Mouse (Mus musculus) megakaryocyte, embryonic 14.5 days (primary cell): Measurements from ENCODE around the gene Cdkl2. TPM values are rescaled to one million over a fixed set of nuclear protein-coding genes. Genes with fewer than 3 reads are reported as not detected.

ENCODE experiments used
- H3K27me3 ChIP-seq: replicated peaks from 2 replicates; pipeline ENCODE3; 2012; ENCODE audit warnings: inconsistent platforms
- H3K36me3 ChIP-seq: replicated peaks from 2 replicates; pipeline ENCODE3; 2012; ENCODE audit warnings: low read length, inconsistent platforms, mixed read lengths
- H3K4me1 ChIP-seq: 2 replicates; pipeline ENCODE4 v1.6.1; 2012; ENCODE audit warnings: inconsistent platforms
- H3K4me3 ChIP-seq: replicated peaks from 2 replicates; pipeline ENCODE3; 2012; ENCODE audit warnings: moderate library complexity, mild to moderate bottlenecking, inconsistent platforms
- H3K9me3 ChIP-seq: 2 replicates; pipeline ENCODE4 v1.6.1; 2012; ENCODE audit warnings: inconsistent platforms
- FLI1 ChIP-seq: IDR thresholded peaks from 2 replicates; pipeline ENCODE4 v1.6.1; 2012; ENCODE audit warnings: low read length, inconsistent platforms, mixed read lengths
- GATA1 ChIP-seq: IDR thresholded peaks from 3 replicates; pipeline ENCODE4 v1.6.1; 2012; ENCODE audit warnings: mixed read lengths, low read length, inconsistent platforms, borderline replicate concordance
- polyA plus RNA-seq: library from polyadenylated mRNA; stranded (reverse); fragments of >175 nt; gene quantifications from 2 replicates; pipeline ENCODE4 v1.2.3, GENCODE M21; 2012; ENCODE audit warnings: low replicate concordance; ENCODE audit not compliant: insufficient read depth

Gene Cdkl2
- polyA plus RNA-seq, 1 experiment = 0.04 TPM

GRCm38 (mm10) chr5:92076273-92076672, 32.6 kb upstream of the Cdkl2 start:
- peaks cover 21% of the 10 kb centered on the region for H3K36me3 ChIP-seq
- H3K4me1 ChIP-seq = peaks cover 61% of the 10 kb centered on the region
- no peak overlapping the region for H3K4me3 ChIP-seq
- no peaks in the 10 kb centered on the region for H3K9me3 ChIP-seq
- H3K27me3 ChIP-seq = no peaks in the 10 kb centered on the region
- no peak for TF ChIP-seq FLI1

GRCm38 (mm10) chr5:92074061-92074460, 30.4 kb upstream of the Cdkl2 start:
- H3K9me3 ChIP-seq = no peaks in the 10 kb centered on the region
- no peaks in the 10 kb centered on the region for H3K27me3 ChIP-seq
- H3K36me3 ChIP-seq = peaks cover 37% of the 10 kb centered on the region
- no peak overlapping the region for H3K4me3 ChIP-seq
- peaks cover 49% of the 10 kb centered on the region for H3K4me1 ChIP-seq
- no peak for TF ChIP-seq GATA1

GRCm38 (mm10) chr5:92063192-92063591, 19.5 kb upstream of the Cdkl2 start:
- Histone ChIP-seq H3K4me1 (peaks cover 3% of the 10 kb centered on the region; the same call in 1 of the 2 replicates), H3K27me3 (no peaks in the 10 kb centered on the region), H3K4me3 (no peak overlapping the region), H3K9me3 (no peaks in the 10 kb centered on the region), H3K36me3 (peaks cover 91% of the 10 kb centered on the region)
- TF ChIP-seq GATA1 = no peak
- no peak for TF ChIP-seq FLI1

GRCm38 (mm10) chr5:92052866-92053265, 9.2 kb upstream of the Cdkl2 start:
- H3K36me3 ChIP-seq = peaks cover 66% of the 10 kb centered on the region
- no peaks in the 10 kb centered on the region for H3K27me3 ChIP-seq
- TF ChIP-seq GATA1 = no peak
- no peak for TF ChIP-seq FLI1
- no peak overlapping the region for H3K4me3 ChIP-seq
- no peaks in the 10 kb centered on the region for H3K4me1 ChIP-seq
- H3K9me3 ChIP-seq = no peaks in the 10 kb centered on the region

GRCm38 (mm10) chr5:92050419-92050818, 6.7 kb upstream of the Cdkl2 start:
- Histone ChIP-seq H3K27me3 (peaks cover under 1% of the 10 kb centered on the region), H3K4me1 (no peaks in the 10 kb centered on the region), H3K36me3 (peaks cover 41% of the 10 kb centered on the region), H3K9me3 (no peaks in the 10 kb centered on the region), H3K4me3 (no peak overlapping the region)
- no peak for TF ChIP-seq GATA1

GRCm38 (mm10) chr5:92042377-92043348, 1.0 kb downstream of the Cdkl2 start:
- TF ChIP-seq FLI1 (no peak), GATA1 (no peak)
- Histone ChIP-seq H3K9me3 (no peaks in the 10 kb centered on the region), H3K4me3 (peak overlapping the region; percentile 95), H3K4me1 (peaks cover 10% of the 10 kb centered on the region), H3K27me3 (peaks cover 14% of the 10 kb centered on the region), H3K36me3 (no peaks in the 10 kb centered on the region)

- Histone ChIP-seq H3K27me3 (peaks cover 2% of the 10 kb centered on the region), H3K4me3 (no peak overlapping the region), H3K4me1 (no peaks in the 10 kb centered on the region), H3K36me3 (no peaks in the 10 kb centered on the region), H3K9me3 (no peaks in the 10 kb centered on the region)
- no peak for TF ChIP-seq FLI1
- no peak for TF ChIP-seq GATA1
Measured at GRCm38 (mm10) chr5:92019960-92020359, 23.7 kb downstream of the Cdkl2 start.

- no peak overlapping the region for H3K4me3 ChIP-seq
- H3K36me3 ChIP-seq = no peaks in the 10 kb centered on the region
- H3K27me3 ChIP-seq = peaks cover 3% of the 10 kb centered on the region
- TF ChIP-seq GATA1 (no peak), FLI1 (no peak)
- 0 out of 2 replicates have a peak, but pooled peaks cover 3% of the 10 kb centered on the region for H3K9me3 ChIP-seq
- H3K4me1 ChIP-seq = no peaks in the 10 kb centered on the region
Measured at GRCm38 (mm10) chr5:92011756-92012155, 31.9 kb downstream of the Cdkl2 start.

GRCm38 (mm10) chr5:92009827-92010226, 33.9 kb downstream of the Cdkl2 start:
- H3K27me3 ChIP-seq = peaks cover 3% of the 10 kb centered on the region
- no peak for TF ChIP-seq FLI1
- TF ChIP-seq GATA1 = no peak
- H3K36me3 ChIP-seq = no peaks in the 10 kb centered on the region
- H3K9me3 ChIP-seq = 0 out of 2 replicates have a peak, but pooled peaks cover 3% of the 10 kb centered on the region
- no peak overlapping the region for H3K4me3 ChIP-seq
- peaks cover under 1% of the 10 kb centered on the region; the same call in 1 of the 2 replicates for H3K4me1 ChIP-seq

- Histone ChIP-seq H3K4me3 (peak overlapping the region; percentile 50), H3K9me3 (peaks cover 21% of the 10 kb centered on the region), H3K36me3 (peaks cover 10% of the 10 kb centered on the region), H3K27me3 (no peaks in the 10 kb centered on the region), H3K4me1 (peaks cover 18% of the 10 kb centered on the region)
- TF ChIP-seq FLI1 (no peak), GATA1 (no peak)
Measured at GRCm38 (mm10) chr5:92003011-92003410, 40.7 kb downstream of the Cdkl2 start.
